Mouse (Mus musculus) left cerebral cortex, adult 2 months (tissue): ENCODE data around the gene Batf. TPM values are rescaled to one million over a fixed set of nuclear protein-coding genes. Genes with fewer than 3 reads are reported as not detected.

Source experiments
- DNase-seq, 2 experiments: peaks; one replicate each; pipeline ENCODE4 v3.0.0; 2021 to 2022; ENCODE audit warnings: low spot score in 2 of 2, mixed read lengths in 1 of 2; ENCODE audit errors: extremely low spot score in 1 of 2
- H3K27ac ChIP-seq: fragments of 200-600 bp; 2 replicates; pipeline ENCODE4 v1.8.1; 2022
- H3K4me3 ChIP-seq: fragments of 200-600 bp; 2 replicates; pipeline ENCODE4 v1.8.1; 2022
- CTCF ChIP-seq: fragments of 200-600 bp; IDR thresholded peaks from 2 replicates; pipeline ENCODE4 v1.8.1; 2022; ENCODE audit warnings: antibody characterized with exemption, mild to moderate bottlenecking, moderate library complexity
- intact Hi-C: fragments of 180-260 bp; cut with DNase I; formaldehyde crosslinking; loops from one replicate; pipeline ENCODE4 v1.15.1; 2025
- total RNA-seq, 2 experiments: library from RNA; stranded (reverse); gene quantifications; 2 replicates each; pipeline ENCODE4 v1.2.3; 2021

The Batf gene
- total RNA-seq, 2 experiments from 2014 or later, result 0.36 to 0.49 TPM

GRCm38 (mm10) chr12:85707391-85707790, 20.9 kb downstream of the Batf start:
- no peak overlapping the region for H3K4me3 ChIP-seq
- no peak for DNase-seq
- intact Hi-C loops, result no loop called here
- H3K27ac ChIP-seq, result no peak overlapping the region
- no peak for TF ChIP-seq CTCF

- intact Hi-C loops, result no loop called here
- H3K27ac ChIP-seq, result no peak overlapping the region
- TF ChIP-seq CTCF, result no peak
- DNase-seq, result no peak
- H3K4me3 ChIP-seq, result no peak overlapping the region
Observed at GRCm38 (mm10) chr12:85708556-85708955, 22.1 kb downstream of the Batf start.

- H3K27ac ChIP-seq, result no peak overlapping the region
- DNase-seq, result no peak
- no peak for TF ChIP-seq CTCF
- H3K4me3 ChIP-seq, result no peak overlapping the region
- intact Hi-C loops, result no loop called here
Observed at GRCm38 (mm10) chr12:85710695-85711094, 24.2 kb downstream of the Batf start.

- H3K27ac ChIP-seq, result no peak overlapping the region
- no peak overlapping the region for H3K4me3 ChIP-seq
- intact Hi-C loops, result no loop called here
- no peak for DNase-seq
- no peak for TF ChIP-seq CTCF
Observed at GRCm38 (mm10) chr12:85712587-85712986, 26.1 kb downstream of the Batf start.

GRCm38 (mm10) chr12:85714126-85714525, 27.7 kb downstream of the Batf start:
- no peak for DNase-seq
- no peak for TF ChIP-seq CTCF
- H3K4me3 ChIP-seq, result no peak overlapping the region
- no peak overlapping the region for H3K27ac ChIP-seq
- intact Hi-C loops, result no loop called here

- intact Hi-C loops, result loop anchor here (5.0 kb wide), 2 partner anchors 58 to 383 kb away; no protein-coding TSS in a partner anchor
- TF ChIP-seq CTCF, result no peak
- DNase-seq, result no peak
- no peak overlapping the region for H3K27ac ChIP-seq
- H3K4me3 ChIP-seq, result no peak overlapping the region
Observed at GRCm38 (mm10) chr12:85725306-85725705, 38.8 kb downstream of the Batf start.

GRCm38 (mm10) chr12:85726729-85727397, 40.4 kb downstream of the Batf start:
- no peak for DNase-seq
- TF ChIP-seq CTCF, result no peak
- Histone ChIP-seq H3K4me3 (no peak overlapping the region), H3K27ac (no peak overlapping the region)
- intact Hi-C loops, result loop anchor here (5.0 kb wide), 2 partner anchors 60 to 385 kb away; no protein-coding TSS in a partner anchor

GRCm38 (mm10) chr12:85728181-85728580, 41.7 kb downstream of the Batf start:
- no peak for TF ChIP-seq CTCF
- no peak overlapping the region for H3K27ac ChIP-seq
- no peak overlapping the region for H3K4me3 ChIP-seq
- intact Hi-C loops, result loop anchor here (2.0 to 5.0 kb wide), 3 partner anchors 61 to 386 kb away; no protein-coding TSS in a partner anchor
- no peak for DNase-seq

- Histone ChIP-seq H3K27ac (no peak overlapping the region), H3K4me3 (no peak overlapping the region)
- peak; percentile 99 for TF ChIP-seq CTCF
- intact Hi-C loops, result loop anchor here (2.0 to 5.0 kb wide), 3 partner anchors 62 to 387 kb away; no protein-coding TSS in a partner anchor
- DNase-seq, result peak; percentile 29 to 63
Observed at GRCm38 (mm10) chr12:85729022-85729944, 42.8 kb downstream of the Batf start.

GRCm38 (mm10) chr12:85729945-85730290, 43.4 kb downstream of the Batf start:
- intact Hi-C loops, result loop anchor here (2.0 to 5.0 kb wide), 3 partner anchors 63 to 388 kb away; no protein-coding TSS in a partner anchor
- Histone ChIP-seq H3K4me3 (no peak overlapping the region), H3K27ac (no peak overlapping the region)
- no peak for DNase-seq
- TF ChIP-seq CTCF, result no peak

GRCm38 (mm10) chr12:85736203-85736602, 49.7 kb downstream of the Batf start:
- DNase-seq, result no peak
- no peak for TF ChIP-seq CTCF

GRCm38 (mm10) chr12:85736960-85737359, 50.5 kb downstream of the Batf start:
- Histone ChIP-seq H3K27ac (no peak overlapping the region), H3K4me3 (no peak overlapping the region)
- intact Hi-C loops, result no loop called here
- TF ChIP-seq CTCF, result no peak
- DNase-seq, result peak; percentile 11 to 26

More at GRCm38 (mm10) chr12:85736203-85736602, 49.7 kb downstream of the Batf start:
- H3K27ac ChIP-seq, result no peak overlapping the region
- intact Hi-C loops, result no loop called here
- H3K4me3 ChIP-seq, result no peak overlapping the region
